ENCODE assay signal across 29 mouse cellular contexts in the genomic region with DNA sequence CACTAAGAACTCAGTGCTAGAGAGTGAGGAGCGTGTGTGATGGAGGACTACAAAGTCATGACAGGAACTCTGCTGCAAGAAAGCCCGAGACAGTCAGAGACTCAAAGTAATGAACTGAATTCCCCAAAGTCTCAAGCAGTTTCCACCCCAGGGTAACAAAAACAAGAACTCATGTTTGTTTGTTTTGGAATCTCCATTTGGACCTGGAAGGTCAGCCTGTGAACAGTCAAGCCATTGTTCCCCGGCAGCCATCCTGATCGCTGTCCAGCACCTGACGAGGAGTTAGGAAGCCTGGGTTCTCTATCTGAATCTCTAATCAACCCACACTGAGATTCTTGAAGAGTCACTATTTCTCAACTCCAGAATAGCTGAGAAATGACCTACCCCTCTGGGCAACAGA.
DNase-seq lines count a peak whose midpoint lies in the region; ATAC-seq lines count a peak whose summit lies in the region.
"Had no signal": no experiment of that assay in that cellular context is flagged by ENCODE, and none has a peak within 500 bp of the region (broad histone marks: within the 10 kb centered on the region; RNA-seq: fewer than 3 reads in every experiment).

No protein-coding gene starts in this region.

- no peak overlapping the region for H3K27ac ChIP-seq in hindbrain, embryonic 11.5 days (ENCODE audit: low read depth, low read length)
- H3K27ac ChIP-seq in hindbrain, embryonic 12.5 days = no peak overlapping the region
- no peak overlapping the region for H3K27ac ChIP-seq in limb, embryonic 10.5 days
- H3K27ac ChIP-seq: forebrain, embryonic 10.5 days; gastrocnemius, adult 2 months; hindbrain, embryonic 13.5 days; limb, embryonic 12.5 days; liver, embryonic 15.5 days; lung, embryonic 15.5 days; midbrain, embryonic 10.5 days; midbrain, embryonic 15.5 days; neural tube, embryonic 15.5 days; stomach, postnatal 0 days had no signal

- peak; percentile 18 for DNase-seq in hindbrain, embryonic 11.5 days (ENCODE audit: low spot score)
- peak; percentile 18 for DNase-seq in adipocyte (ENCODE audit: low spot score)
- peak; percentile 14 for DNase-seq in fat pad, adult 2 months (ENCODE audit: extremely low read depth, low read depth, low spot score)
- no peak for DNase-seq in urinary bladder, postnatal 10 days (ENCODE audit: low spot score)
- DNase-seq in limb, embryonic 10.5 days (ENCODE audit: low spot score) = no peak
- no peak for DNase-seq in gastrocnemius, postnatal 25 days
- DNase-seq: adrenal gland, postnatal 36 days; cerebellum, adult 8-10 months; cerebellum, postnatal 25 days; gastrocnemius, adult 2 months; kidney, postnatal 14 days; layer of hippocampus, adult 9-11 months; retina, postnatal 1 day; right cerebral cortex, postnatal 14 days; thymus, adult 18-20 months; thymus, postnatal 25 days had no signal

- no peak for ATAC-seq in hindbrain, embryonic 11.5 days (ENCODE audit: low FRiP score)
- ATAC-seq in hindbrain, embryonic 12.5 days (ENCODE audit: low FRiP score) = no peak
- ATAC-seq: CD4-positive, CD25-positive, alpha-beta regulatory T cell, adult 4 months; forebrain, embryonic 16.5 days; intestine, postnatal 0 days; midbrain, embryonic 15.5 days had no signal

- H3K27me3 ChIP-seq in hindbrain, embryonic 11.5 days (ENCODE audit: control insufficient read depth, insufficient read depth, low read length) = no peaks in the 10 kb centered on the region
- H3K27me3 ChIP-seq in hindbrain, embryonic 12.5 days = no peaks in the 10 kb centered on the region
- no peaks in the 10 kb centered on the region for H3K27me3 ChIP-seq in limb, embryonic 10.5 days (ENCODE audit: low read depth, poor library complexity, severe bottlenecking)
- H3K27me3 ChIP-seq: hindbrain, embryonic 13.5 days; limb, embryonic 12.5 days; liver, embryonic 15.5 days; lung, embryonic 15.5 days; midbrain, embryonic 15.5 days; neural tube, embryonic 15.5 days had no signal

- H3K4me2 ChIP-seq in hindbrain, embryonic 11.5 days (replicated peaks; ENCODE audit: low read depth, low read length) = no peak overlapping the region
- H3K4me2 ChIP-seq in hindbrain, embryonic 12.5 days (replicated peaks) = no peak overlapping the region
- H3K4me2 ChIP-seq: hindbrain, embryonic 13.5 days; limb, embryonic 12.5 days; liver, embryonic 15.5 days; lung, embryonic 15.5 days; midbrain, embryonic 15.5 days; neural tube, embryonic 15.5 days had no signal

- 51% methylated on average over 5 of the region's 5 CpGs for WGBS in hindbrain, embryonic 11.5 days
- WGBS in hindbrain, embryonic 12.5 days = 52% methylated on average over 5 of the region's 5 CpGs
- 66% methylated on average over 5 of the region's 5 CpGs for WGBS in limb, embryonic 10.5 days

- no peaks in the 10 kb centered on the region for H3K4me1 ChIP-seq in hindbrain, embryonic 11.5 days (replicated peaks; ENCODE audit: control insufficient read depth, insufficient read depth, low read length)
- no peaks in the 10 kb centered on the region for H3K4me1 ChIP-seq in hindbrain, embryonic 12.5 days
- H3K4me1 ChIP-seq in limb, embryonic 10.5 days = peaks cover 6% of the 10 kb centered on the region; the same call in 1 of the 2 replicates
- H3K4me1 ChIP-seq: forebrain, embryonic 10.5 days; hindbrain, embryonic 13.5 days; liver, embryonic 15.5 days; lung, embryonic 15.5 days; midbrain, embryonic 10.5 days; midbrain, embryonic 15.5 days; neural tube, embryonic 15.5 days had no signal

- no peaks in the 10 kb centered on the region for H3K36me3 ChIP-seq in hindbrain, embryonic 11.5 days (ENCODE audit: control insufficient read depth, insufficient read depth, low read length)
- H3K36me3 ChIP-seq in hindbrain, embryonic 12.5 days = no peaks in the 10 kb centered on the region
- no peaks in the 10 kb centered on the region for H3K36me3 ChIP-seq in limb, embryonic 10.5 days
- H3K36me3 ChIP-seq: forebrain, embryonic 10.5 days; hindbrain, embryonic 13.5 days; limb, embryonic 12.5 days; liver, embryonic 15.5 days; lung, embryonic 15.5 days; midbrain, embryonic 10.5 days; midbrain, embryonic 15.5 days; neural tube, embryonic 15.5 days had no signal

- no peak overlapping the region for H3K9ac ChIP-seq in hindbrain, embryonic 11.5 days (ENCODE audit: low read depth, low read length)
- no peak overlapping the region for H3K9ac ChIP-seq in hindbrain, embryonic 12.5 days
- H3K9ac ChIP-seq: hindbrain, embryonic 13.5 days; limb, embryonic 12.5 days; liver, embryonic 15.5 days; lung, embryonic 15.5 days; midbrain, embryonic 15.5 days; neural tube, embryonic 15.5 days had no signal

- no peaks in the 10 kb centered on the region for H3K9me3 ChIP-seq in hindbrain, embryonic 11.5 days (ENCODE audit: control insufficient read depth, low read length)
- H3K9me3 ChIP-seq in hindbrain, embryonic 12.5 days (replicated peaks) = no peaks in the 10 kb centered on the region
- no peaks in the 10 kb centered on the region for H3K9me3 ChIP-seq in limb, embryonic 10.5 days (replicated peaks)
- H3K9me3 ChIP-seq: forebrain, embryonic 10.5 days; hindbrain, embryonic 13.5 days; limb, embryonic 12.5 days; liver, embryonic 15.5 days; lung, embryonic 15.5 days; midbrain, embryonic 10.5 days; midbrain, embryonic 15.5 days; neural tube, embryonic 15.5 days had no signal

- no peak overlapping the region for H3K4me3 ChIP-seq in hindbrain, embryonic 11.5 days (ENCODE audit: low read depth, low read length)
- no peak overlapping the region for H3K4me3 ChIP-seq in hindbrain, embryonic 12.5 days
- H3K4me3 ChIP-seq in limb, embryonic 10.5 days = no peak overlapping the region
- H3K4me3 ChIP-seq: forebrain, embryonic 10.5 days; gastrocnemius, adult 2 months; hindbrain, embryonic 13.5 days; limb, embryonic 12.5 days; liver, embryonic 15.5 days; lung, embryonic 15.5 days; midbrain, embryonic 10.5 days; midbrain, embryonic 15.5 days; neural tube, embryonic 15.5 days had no signal

Comparison
In these comparisons a context has a peak if more than half of its experiments do, and no peak if none do; other contexts are left out.
1. DNase-seq: peak in hindbrain, embryonic 11.5 days (single experiment), adipocyte (single experiment) and fat pad, adult 2 months (single experiment); none in urinary bladder, postnatal 10 days (single experiment), limb, embryonic 10.5 days (single experiment) and gastrocnemius, postnatal 25 days (single experiment).